Mouse (Mus musculus) splenic B cell, adult 2 months (primary cell): ENCODE data around the gene Celsr2.

Source experiments
- DNase-seq: peaks from one replicate; pipeline ENCODE4 v3.0.0-alpha.2; 2011; ENCODE audit warnings: low read depth, low spot score
- H3K27me3 ChIP-seq: 2 replicates; pipeline ENCODE4 v1.6.1; 2012; ENCODE audit warnings: mild to moderate bottlenecking, low read length, moderate library complexity, mixed read lengths; ENCODE audit not compliant: control insufficient read depth, poor library complexity, insufficient read depth, severe bottlenecking
- H3K36me3 ChIP-seq: 2 replicates; pipeline ENCODE4 v1.6.1; 2012; ENCODE audit warnings: mild to moderate bottlenecking, low read length, moderate library complexity, mixed read lengths; ENCODE audit not compliant: control insufficient read depth, poor library complexity, insufficient read depth, severe bottlenecking

Gene Celsr2

GRCm38 (mm10) chr3:108401692-108402527 is 13.4 kb downstream of the Celsr2 start:
- Histone ChIP-seq H3K27me3 (no peaks in the 10 kb centered on the region), H3K36me3 (no peaks in the 10 kb centered on the region)
- DNase-seq, result peak; percentile 98

DNA sequence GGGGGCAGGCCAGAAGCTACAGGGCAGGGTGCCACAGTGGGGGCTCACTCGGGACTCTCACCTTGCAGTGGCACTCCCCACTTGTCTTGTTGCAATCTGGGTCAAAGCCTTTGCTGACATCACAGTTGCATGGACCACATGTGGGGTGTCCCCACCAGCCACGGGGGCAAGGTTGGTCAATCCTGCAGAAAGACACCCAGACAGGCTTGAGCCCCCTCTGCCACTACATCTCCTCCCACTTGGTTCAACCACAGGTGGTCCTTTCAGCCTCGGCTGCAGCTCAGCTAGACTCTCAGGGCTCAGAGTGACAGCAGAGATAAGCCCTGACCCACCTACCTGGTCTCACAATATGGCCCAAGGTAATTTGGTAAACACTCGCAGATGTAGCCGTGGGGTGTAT is 14.9 kb downstream of the Celsr2 start:
- DNase-seq, result no peak
- Histone ChIP-seq H3K36me3 (no peaks in the 10 kb centered on the region), H3K27me3 (no peaks in the 10 kb centered on the region)

DNA sequence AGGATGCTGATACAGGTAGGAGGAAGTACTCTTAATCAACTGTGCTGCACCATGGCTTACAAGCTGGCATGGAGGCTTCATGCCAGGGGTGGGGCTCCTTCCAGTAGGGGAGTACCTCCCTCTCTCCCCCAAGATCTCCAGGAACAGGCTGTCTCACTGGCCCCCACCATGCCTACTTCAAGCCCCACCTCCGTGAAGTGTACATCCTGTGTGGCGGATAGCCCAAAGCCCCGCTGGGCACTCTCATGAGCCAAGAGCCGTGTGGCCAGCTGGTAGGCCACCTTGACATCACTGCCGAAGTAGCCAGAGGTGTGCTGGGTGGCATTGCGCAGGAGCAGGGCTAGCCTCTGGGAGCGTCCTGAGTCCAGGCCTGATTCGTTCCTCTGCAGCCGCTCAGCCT is 17.1 kb downstream of the Celsr2 start:
- no peak for DNase-seq
- no peaks in the 10 kb centered on the region for H3K27me3 ChIP-seq

DNA sequence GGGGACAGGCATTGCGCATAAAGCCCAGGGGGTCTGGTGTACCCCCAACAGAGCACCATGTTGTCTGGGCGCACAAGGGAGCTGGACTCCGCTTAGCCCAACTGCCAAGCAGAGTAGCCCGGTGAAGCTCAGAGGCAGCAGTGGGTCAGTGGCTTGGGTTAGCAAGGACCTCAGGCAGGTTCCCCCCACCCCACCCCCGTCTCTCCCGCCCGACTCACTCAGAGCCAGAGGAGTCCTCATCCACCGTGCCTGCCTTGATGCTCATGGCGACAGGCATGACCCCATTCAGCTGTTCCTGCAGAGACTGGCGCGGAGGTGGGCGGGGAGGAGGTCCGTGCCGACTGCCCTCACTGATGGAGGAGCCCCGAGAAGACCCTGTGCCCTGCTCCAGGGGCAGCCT is 22.6 kb downstream of the Celsr2 start:
- Histone ChIP-seq H3K36me3 (no peaks in the 10 kb centered on the region), H3K27me3 (no peaks in the 10 kb centered on the region)
- no peak for DNase-seq

More for the DNA sequence above, 17.1 kb downstream of the Celsr2 start:
- H3K36me3 ChIP-seq, result no peaks in the 10 kb centered on the region

GRCm38 (mm10) chr3:108392299-108392698 is 23.1 kb downstream of the Celsr2 start:
- H3K27me3 ChIP-seq, result no peaks in the 10 kb centered on the region
- no peak for DNase-seq
- H3K36me3 ChIP-seq, result no peaks in the 10 kb centered on the region

DNA sequence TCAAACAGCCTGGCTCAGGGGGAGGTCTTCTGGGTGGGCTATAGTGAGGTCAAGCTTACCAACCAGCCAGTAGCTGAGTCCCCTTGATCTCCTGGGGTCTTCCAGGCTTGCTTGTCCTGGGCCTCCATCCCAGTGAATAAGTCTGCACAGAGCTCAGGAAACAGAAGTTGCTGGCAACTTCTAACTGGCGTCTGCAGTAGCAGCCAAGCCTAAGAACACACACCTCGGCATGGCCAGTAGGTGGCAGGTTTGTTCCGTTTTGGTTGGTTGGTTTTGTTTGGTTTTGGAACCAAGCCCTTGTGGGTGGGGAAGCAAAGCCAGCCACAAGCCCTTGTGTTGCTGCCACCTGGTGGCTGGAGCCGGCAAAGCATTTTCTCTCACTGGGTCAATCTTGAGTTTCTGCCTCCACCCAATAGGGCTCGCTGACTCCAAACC is 26.2 kb downstream of the Celsr2 start:
- peak; percentile 97 for DNase-seq
- Histone ChIP-seq H3K27me3 (no peaks in the 10 kb centered on the region), H3K36me3 (no peaks in the 10 kb centered on the region)

GRCm38 (mm10) chr3:108386186-108386585 is 29.2 kb downstream of the Celsr2 start:
- no peak for DNase-seq
- H3K36me3 ChIP-seq, result no peaks in the 10 kb centered on the region
- no peaks in the 10 kb centered on the region for H3K27me3 ChIP-seq

GRCm38 (mm10) chr3:108384425-108384824 is 30.9 kb downstream of the Celsr2 start:
- H3K27me3 ChIP-seq, result no peaks in the 10 kb centered on the region
- no peak for DNase-seq
- H3K36me3 ChIP-seq, result no peaks in the 10 kb centered on the region

GRCm38 (mm10) chr3:108383485-108384354 is 31.6 kb downstream of the Celsr2 start, which contains the start of gene Psrc1:
Gene Psrc1 (plus strand): TSS chr3:108383839.
- peak; percentile 41 for DNase-seq
- H3K27me3 ChIP-seq, result no peaks in the 10 kb centered on the region

GRCm38 (mm10) chr3:108381945-108382875 is 33.1 kb downstream of the Celsr2 start:
- peak; percentile 28 for DNase-seq
- no peaks in the 10 kb centered on the region for H3K36me3 ChIP-seq
- H3K27me3 ChIP-seq, result no peaks in the 10 kb centered on the region

More at GRCm38 (mm10) chr3:108383485-108384354, 31.6 kb downstream of the Celsr2 start, which contains the start of gene Psrc1:
- no peaks in the 10 kb centered on the region for H3K36me3 ChIP-seq

DNA sequence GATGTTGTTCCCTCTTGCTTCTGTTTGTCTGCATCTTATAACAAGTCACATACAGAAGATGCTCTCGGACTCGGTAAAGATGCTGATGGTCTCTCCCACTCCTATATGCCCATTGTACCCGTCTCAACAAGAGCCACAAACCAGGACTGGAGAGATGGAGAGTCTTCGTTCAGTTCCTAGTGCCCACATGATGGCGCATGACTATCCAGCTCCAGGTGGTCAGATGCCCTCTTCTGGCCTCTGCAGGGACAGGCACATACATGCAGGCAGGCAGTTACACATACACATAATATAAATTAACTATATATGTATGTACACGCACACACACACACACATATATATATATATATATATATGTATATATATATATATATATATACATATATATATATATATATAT is 34.7 kb downstream of the Celsr2 start:
- Histone ChIP-seq H3K36me3 (no peaks in the 10 kb centered on the region), H3K27me3 (no peaks in the 10 kb centered on the region)
- DNase-seq, result peak; percentile 45

DNA sequence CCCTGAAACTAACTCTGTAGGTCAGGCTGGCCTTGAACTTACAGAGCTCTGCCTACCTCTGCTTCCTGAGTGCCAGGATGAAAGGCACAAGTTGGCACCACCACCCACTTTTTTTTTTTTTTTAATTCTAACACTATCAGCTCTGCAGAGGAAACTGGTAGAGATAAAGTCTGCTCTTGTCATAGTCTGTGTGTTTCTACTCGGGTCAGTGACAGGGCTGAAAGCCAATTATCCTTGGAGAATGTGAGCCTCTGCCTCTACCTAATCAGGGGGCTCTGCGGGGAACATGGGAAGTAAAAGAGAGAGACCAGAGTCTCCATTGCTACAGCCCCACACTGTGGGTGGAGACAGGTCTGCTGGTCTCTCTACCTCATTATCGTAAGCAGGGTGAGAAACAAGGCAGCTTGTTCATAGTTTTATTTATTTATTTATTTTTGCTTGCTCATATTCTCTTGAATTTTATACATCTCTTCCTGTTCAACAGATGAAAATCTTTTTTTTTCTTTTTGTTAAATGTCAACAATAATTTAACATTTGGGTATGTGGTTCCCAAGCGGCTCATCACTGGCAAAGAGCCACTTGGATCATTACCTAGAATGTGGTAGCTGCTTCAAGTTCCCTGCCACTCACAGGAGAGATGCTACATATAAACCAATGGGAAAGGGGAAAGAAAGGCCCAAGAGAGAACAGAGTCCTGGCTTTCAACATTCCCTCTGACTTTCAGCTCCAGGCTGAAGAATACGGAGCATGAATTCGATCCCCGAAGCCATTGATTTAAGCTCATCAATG is 36.3 kb downstream of the Celsr2 start:
- no peaks in the 10 kb centered on the region for H3K36me3 ChIP-seq

DNA sequence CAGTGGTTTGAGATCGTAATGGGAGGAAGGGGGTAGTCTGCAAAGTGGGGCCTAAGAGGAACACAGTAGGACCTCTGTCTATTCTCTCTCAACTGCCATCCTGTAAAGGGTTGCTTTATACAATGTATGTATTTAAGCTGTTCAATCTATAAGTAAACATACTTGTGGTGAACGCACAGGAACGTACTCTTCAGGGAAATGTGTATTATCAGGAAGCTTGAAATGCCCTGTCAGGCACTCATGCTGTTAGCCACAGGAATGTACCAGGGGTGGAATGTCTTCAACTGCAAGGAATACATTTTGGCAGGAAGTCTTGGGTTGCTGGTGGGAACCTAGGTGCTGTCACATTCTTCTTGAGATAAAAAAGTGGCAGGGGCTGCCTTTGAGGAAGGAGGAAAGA is 42.7 kb downstream of the Celsr2 start:
- Histone ChIP-seq H3K27me3 (no peaks in the 10 kb centered on the region), H3K36me3 (no peaks in the 10 kb centered on the region)
- no peak for DNase-seq

More for the DNA sequence above, 36.3 kb downstream of the Celsr2 start:
- H3K27me3 ChIP-seq, result no peaks in the 10 kb centered on the region
- no peak for DNase-seq
